Mouse (Mus musculus): Measurements from ENCODE around the gene Acsbg2. TPM values are rescaled to one million over a fixed set of nuclear protein-coding genes. Genes with fewer than 3 reads are reported as not detected.
"Not testable (repeated sequence)": the region's sequence is repeated elsewhere in the genome, so short reads cannot be mapped to it uniquely, and the experiment has no call there.

Gene Acsbg2
- polyA plus RNA-seq (2016; fragmentation: Nextera tagmentation; extraction: Ambion mirVana): not detected in 2 replicates

- Histone ChIP-seq H3K4me1 (no peaks in the 10 kb centered on the region), H3K4me3 (replicated peaks) (no peak within 1 kb of the TSS), H3K9me3 (no peaks in the 10 kb centered on the region), H3K27ac (no peak within 1 kb of the TSS), H3K4me2 (no peak within 1 kb of the TSS), H3K27me3 (no peaks in the 10 kb centered on the region), H3K36me3 (replicated peaks) (no peaks in the 10 kb centered on the region), H3K9ac (no peak within 1 kb of the TSS)
- ATAC-seq (ENCODE audit: low FRiP score): no peak
- WGBS: 86% methylated on average over 2 of the region's 2 CpGs
Measured at GRCm38 (mm10) chr17:56874237-56874636, at the start of gene Acsbg2. Gene Acsbg2 (minus strand): TSS chr17:56874447.

- peaks cover 84% of the 10 kb centered on the region for H3K36me3 ChIP-seq (replicated peaks)
- no peak overlapping the region for H3K4me3 ChIP-seq (replicated peaks)
- WGBS: 89% methylated on average over 3 of the region's 3 CpGs
- H3K9me3 ChIP-seq: 0 out of 2 replicates have a peak, but pooled peaks cover 4% of the 10 kb centered on the region
- H3K4me1 ChIP-seq: no peaks in the 10 kb centered on the region
- no peak overlapping the region for H3K9ac ChIP-seq
- H3K4me2 ChIP-seq: no peak overlapping the region
- ATAC-seq (ENCODE audit: low FRiP score): no peak
- H3K27me3 ChIP-seq: no peaks in the 10 kb centered on the region
- no peak overlapping the region for H3K27ac ChIP-seq
Measured at GRCm38 (mm10) chr17:56919725-56920124, 45.5 kb upstream of the Acsbg2 start.

GRCm38 (mm10) chr17:56917166-56917565 lies 42.9 kb upstream of the Acsbg2 start:
- no peak overlapping the region for H3K9ac ChIP-seq
- H3K36me3 ChIP-seq (replicated peaks): peaks cover 90% of the 10 kb centered on the region
- no peaks in the 10 kb centered on the region for H3K9me3 ChIP-seq
- no peak for ATAC-seq (ENCODE audit: low FRiP score)
- H3K4me1 ChIP-seq: no peaks in the 10 kb centered on the region
- no peak overlapping the region for H3K4me2 ChIP-seq
- H3K4me3 ChIP-seq (replicated peaks): no peak overlapping the region
- no peaks in the 10 kb centered on the region for H3K27me3 ChIP-seq
- H3K27ac ChIP-seq: no peak overlapping the region
- 95% methylated on average over 2 of the region's 2 CpGs for WGBS

GRCm38 (mm10) chr17:56913444-56913843 lies 39.2 kb upstream of the Acsbg2 start:
- no peaks in the 10 kb centered on the region for H3K27me3 ChIP-seq
- H3K9me3 ChIP-seq: no peaks in the 10 kb centered on the region
- no peak for ATAC-seq (ENCODE audit: low FRiP score)
- H3K27ac ChIP-seq: no peak overlapping the region
- H3K4me2 ChIP-seq: no peak overlapping the region
- no peak overlapping the region for H3K9ac ChIP-seq
- no peaks in the 10 kb centered on the region for H3K4me1 ChIP-seq
- peaks cover 83% of the 10 kb centered on the region for H3K36me3 ChIP-seq (replicated peaks)
- H3K4me3 ChIP-seq (replicated peaks): no peak overlapping the region

- no peak for ATAC-seq (ENCODE audit: low FRiP score)
- WGBS: 89% methylated on average over 3 of the region's 3 CpGs
Measured at GRCm38 (mm10) chr17:56913023-56913422, 38.8 kb upstream of the Acsbg2 start.

GRCm38 (mm10) chr17:56909764-56910163 lies 35.5 kb upstream of the Acsbg2 start:
- WGBS: 88% methylated on average over 2 of the region's 2 CpGs
- H3K4me2 ChIP-seq; H3K27ac ChIP-seq; ATAC-seq (ENCODE audit: low FRiP score); H3K27me3 ChIP-seq; H3K9me3 ChIP-seq; H3K4me3 ChIP-seq (replicated peaks); H3K9ac ChIP-seq; H3K4me1 ChIP-seq: not testable (repeated sequence)
- H3K36me3 ChIP-seq (replicated peaks): peaks cover 89% of the 10 kb centered on the region

More at GRCm38 (mm10) chr17:56913023-56913422, 38.8 kb upstream of the Acsbg2 start:
- Histone ChIP-seq H3K4me1 (no peaks in the 10 kb centered on the region), H3K27me3 (no peaks in the 10 kb centered on the region), H3K36me3 (replicated peaks) (peaks cover 83% of the 10 kb centered on the region), H3K4me3 (replicated peaks) (no peak overlapping the region), H3K27ac (no peak overlapping the region), H3K9ac (no peak overlapping the region), H3K4me2 (no peak overlapping the region), H3K9me3 (no peaks in the 10 kb centered on the region)

- Histone ChIP-seq H3K4me3 (replicated peaks) (no peak overlapping the region), H3K4me2 (no peak overlapping the region), H3K9ac (no peak overlapping the region), H3K27me3 (no peaks in the 10 kb centered on the region), H3K4me1 (no peaks in the 10 kb centered on the region), H3K9me3 (no peaks in the 10 kb centered on the region), H3K27ac (no peak overlapping the region), H3K36me3 (replicated peaks) (peaks cover 88% of the 10 kb centered on the region)
- 88% methylated on average over 9 of the region's 9 CpGs for WGBS
- ATAC-seq (ENCODE audit: low FRiP score): no peak
Measured at GRCm38 (mm10) chr17:56907887-56908286, 33.6 kb upstream of the Acsbg2 start.

GRCm38 (mm10) chr17:56907096-56907495 lies 32.8 kb upstream of the Acsbg2 start:
- H3K4me3 ChIP-seq (replicated peaks): no peak overlapping the region
- no peak overlapping the region for H3K4me2 ChIP-seq
- no peak overlapping the region for H3K9ac ChIP-seq
- H3K27me3 ChIP-seq: no peaks in the 10 kb centered on the region
- no peaks in the 10 kb centered on the region for H3K4me1 ChIP-seq
- H3K36me3 ChIP-seq (replicated peaks): peaks cover 90% of the 10 kb centered on the region
- 89% methylated on average over 5 of the region's 5 CpGs for WGBS
- no peak overlapping the region for H3K27ac ChIP-seq
- ATAC-seq (ENCODE audit: low FRiP score): no peak
- H3K9me3 ChIP-seq: no peaks in the 10 kb centered on the region

- Histone ChIP-seq H3K4me2 (no peak overlapping the region), H3K4me3 (replicated peaks) (no peak overlapping the region), H3K36me3 (replicated peaks) (peaks cover 94% of the 10 kb centered on the region), H3K27me3 (no peaks in the 10 kb centered on the region), H3K4me1 (no peaks in the 10 kb centered on the region), H3K27ac (no peak overlapping the region), H3K9me3 (no peaks in the 10 kb centered on the region), H3K9ac (no peak overlapping the region)
- ATAC-seq (ENCODE audit: low FRiP score): no peak
- 95% methylated on average over 3 of the region's 3 CpGs for WGBS
Measured at GRCm38 (mm10) chr17:56906166-56906565, 31.9 kb upstream of the Acsbg2 start.

- no peak overlapping the region for H3K9ac ChIP-seq
- WGBS: 80% methylated on average over 5 of the region's 5 CpGs
- peaks cover 96% of the 10 kb centered on the region for H3K36me3 ChIP-seq (replicated peaks)
Measured at GRCm38 (mm10) chr17:56902698-56903097, 28.5 kb upstream of the Acsbg2 start.

GRCm38 (mm10) chr17:56897630-56898195 lies 23.5 kb upstream of the Acsbg2 start:
- Histone ChIP-seq H3K4me3 (replicated peaks) (no peak overlapping the region), H3K4me1 (peaks cover 20% of the 10 kb centered on the region), H3K4me2 (no peak overlapping the region), H3K27me3 (no peaks in the 10 kb centered on the region), H3K36me3 (replicated peaks) (peaks cover 99% of the 10 kb centered on the region), H3K9me3 (no peaks in the 10 kb centered on the region), H3K9ac (no peak overlapping the region), H3K27ac (peak overlapping the region; percentile 83; the same call in 1 of the 2 replicates)
- 89% methylated on average over 7 of the region's 7 CpGs for WGBS
- ATAC-seq (ENCODE audit: low FRiP score): peak; percentile 60

More at GRCm38 (mm10) chr17:56902698-56903097, 28.5 kb upstream of the Acsbg2 start:
- Histone ChIP-seq H3K4me1 (0 out of 2 replicates have a peak, but pooled peaks cover 3% of the 10 kb centered on the region), H3K27ac (no peak overlapping the region), H3K27me3 (no peaks in the 10 kb centered on the region), H3K9me3 (no peaks in the 10 kb centered on the region), H3K4me2 (no peak overlapping the region), H3K4me3 (replicated peaks) (no peak overlapping the region)
- no peak for ATAC-seq (ENCODE audit: low FRiP score)

- no peak overlapping the region for H3K4me3 ChIP-seq (replicated peaks)
- peak; percentile 77 for ATAC-seq (ENCODE audit: low FRiP score)
- no peak overlapping the region for H3K4me2 ChIP-seq
- 74% methylated on average over 6 of the region's 6 CpGs for WGBS
- no peaks in the 10 kb centered on the region for H3K27me3 ChIP-seq
- H3K36me3 ChIP-seq (replicated peaks): peaks cover 99% of the 10 kb centered on the region
- H3K9ac ChIP-seq: no peak overlapping the region
- H3K4me1 ChIP-seq: peaks cover 20% of the 10 kb centered on the region
- peak overlapping the region; percentile 83 for H3K27ac ChIP-seq
- H3K9me3 ChIP-seq: no peaks in the 10 kb centered on the region
Measured at GRCm38 (mm10) chr17:56896513-56897129, 22.4 kb upstream of the Acsbg2 start.

GRCm38 (mm10) chr17:56895368-56895918 lies 21.2 kb upstream of the Acsbg2 start:
- WGBS: 96% methylated on average over 9 of the region's 9 CpGs

More at GRCm38 (mm10) chr17:56895368-56895918, 21.2 kb upstream of the Acsbg2 start:
- 0 out of 2 replicates have a peak overlapping the region, but pooled peaks have one; percentile 25 for H3K27ac ChIP-seq
- H3K9me3 ChIP-seq: no peaks in the 10 kb centered on the region
- no peak for ATAC-seq (ENCODE audit: low FRiP score)
- peaks cover 94% of the 10 kb centered on the region for H3K36me3 ChIP-seq (replicated peaks)
- no peak overlapping the region for H3K4me3 ChIP-seq (replicated peaks)
- H3K4me1 ChIP-seq: peaks cover 20% of the 10 kb centered on the region
- no peak overlapping the region for H3K9ac ChIP-seq
- no peak overlapping the region for H3K4me2 ChIP-seq
- H3K27me3 ChIP-seq: no peaks in the 10 kb centered on the region
